Mouse (Mus musculus) liver, postnatal 0 days (tissue): ENCODE data around the gene Aldh1a3.

Source experiments
- CTCF ChIP-seq: sonication (generic); IDR thresholded peaks from 2 replicates; pipeline ENCODE4 v1.5.1; 2016; ENCODE audit warnings: antibody characterized with exemption, low read depth
- EP300 ChIP-seq: IDR thresholded peaks from 2 replicates; pipeline ENCODE4 v1.6.1; 2016; ENCODE audit warnings: antibody characterized with exemption, low read depth, mild to moderate bottlenecking

GRCm38 (mm10) chr7:66448786-66449540 is 21.6 kb upstream of the Aldh1a3 start:
- TF ChIP-seq CTCF (no peak), EP300 (no peak)
